Mouse (Mus musculus) liver, postnatal 0 days (tissue): ENCODE data around the gene Gm42742.

Experiments
- CTCF ChIP-seq: sonication (generic); IDR thresholded peaks from 2 replicates; pipeline ENCODE4 v1.5.1; 2016; ENCODE audit warnings: antibody characterized with exemption, low read depth
- EP300 ChIP-seq: IDR thresholded peaks from 2 replicates; pipeline ENCODE4 v1.6.1; 2016; ENCODE audit warnings: antibody characterized with exemption, low read depth, mild to moderate bottlenecking

DNA sequence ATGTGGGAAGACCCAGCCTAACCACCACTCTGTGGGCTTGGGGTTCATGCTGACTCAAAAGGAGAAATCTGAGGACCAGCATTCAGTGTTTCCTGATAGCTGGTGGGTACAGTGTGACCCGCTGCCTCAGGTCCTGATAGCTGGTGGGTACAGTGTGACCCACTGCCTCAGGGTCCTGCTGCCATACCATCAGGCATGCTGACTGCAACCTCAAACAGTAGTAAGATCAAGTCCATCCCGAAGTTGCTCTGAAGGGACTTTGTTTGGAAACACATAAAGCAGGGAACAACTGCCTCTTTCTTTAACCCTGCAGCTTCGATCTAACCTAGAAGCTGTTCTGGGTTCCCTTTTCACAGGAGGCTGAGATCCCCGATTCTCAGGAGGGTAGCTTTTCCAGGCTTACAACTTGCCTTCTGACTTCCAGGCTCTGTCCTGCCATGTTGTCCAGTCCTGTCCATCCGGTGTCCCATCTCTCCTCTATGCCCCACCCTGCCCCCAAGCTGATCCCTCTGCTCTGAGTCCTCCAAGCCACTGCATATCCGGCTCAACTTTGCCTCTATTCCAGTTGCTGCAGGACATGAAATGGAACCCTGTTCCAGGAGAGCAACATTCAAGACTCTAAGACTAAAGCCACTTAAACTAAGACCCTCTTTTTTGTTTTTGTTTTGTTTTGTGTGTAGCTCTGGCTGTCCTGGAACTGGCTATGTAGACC lies 13.4 kb downstream of the Gm42742 start:
- no peak for TF ChIP-seq CTCF
- no peak for TF ChIP-seq EP300
